Mouse (Mus musculus): ENCODE measurements around the gene Hmga2.

DNA sequence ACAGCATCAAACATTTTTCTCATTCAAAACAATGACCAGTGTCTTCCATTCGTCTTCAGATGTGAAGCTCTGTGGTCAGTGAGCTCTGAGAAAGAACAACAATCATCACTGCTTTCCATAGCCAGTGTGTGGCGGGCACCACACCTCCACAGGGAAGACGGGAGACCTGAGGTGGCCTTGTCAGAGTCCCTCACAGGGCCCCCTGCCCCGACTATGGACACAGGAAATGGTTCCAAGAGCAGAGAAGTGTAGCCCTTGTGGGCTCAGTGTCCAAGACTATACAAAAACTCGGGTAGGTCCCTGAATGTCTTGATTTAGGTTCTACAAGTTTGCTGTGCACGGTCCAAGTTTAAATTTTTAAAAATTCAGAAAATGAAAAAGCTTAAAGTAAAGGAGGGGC, 86.6 kb downstream of the Hmga2 start:
- TF ChIP-seq CTCF (IDR thresholded peaks at IDR 0.05; ENCODE audit: control insufficient read depth, insufficient read depth, low read length): no peak
- TF ChIP-seq POLR2A (IDR thresholded peaks at IDR 0.05; ENCODE audit: borderline replicate concordance, control insufficient read depth, low read depth, low read length): no peak

Measured in bone marrow, adult 2 months (tissue).